Mouse (Mus musculus) erythroid progenitor cell, adult 5-6 weeks (primary cell): ENCODE data around the gene Lgsn. TPM values are rescaled to one million over a fixed set of nuclear protein-coding genes. Genes with fewer than 3 reads are reported as not detected.

Experiments used
- ATAC-seq: replicated peaks from 2 replicates; pipeline ENCODE4 v1.8.0; 2016; ENCODE audit warnings: moderate number of reproducible peaks, mild to moderate bottlenecking, moderate TSS enrichment, inconsistent platforms; ENCODE audit not compliant: poor library complexity, low FRiP score, severe bottlenecking
- total RNA-seq, 2 experiments: library from RNA; stranded (forward) in 1 of 2; stranded (reverse) in 1 of 2; fragments of 150-400 nt in 1 of 2; fragments of 186-747, 209-891 nt in 1 of 2; gene quantifications; 2 replicates each; pipeline versions ENCODE4 v1.2.3 to v1.2.4; 2015 to 2017; ENCODE audit warnings: low replicate concordance in 2 of 2

Lgsn gene
- total RNA-seq, 2 experiments from 2014 or later, result not detected

DNA sequence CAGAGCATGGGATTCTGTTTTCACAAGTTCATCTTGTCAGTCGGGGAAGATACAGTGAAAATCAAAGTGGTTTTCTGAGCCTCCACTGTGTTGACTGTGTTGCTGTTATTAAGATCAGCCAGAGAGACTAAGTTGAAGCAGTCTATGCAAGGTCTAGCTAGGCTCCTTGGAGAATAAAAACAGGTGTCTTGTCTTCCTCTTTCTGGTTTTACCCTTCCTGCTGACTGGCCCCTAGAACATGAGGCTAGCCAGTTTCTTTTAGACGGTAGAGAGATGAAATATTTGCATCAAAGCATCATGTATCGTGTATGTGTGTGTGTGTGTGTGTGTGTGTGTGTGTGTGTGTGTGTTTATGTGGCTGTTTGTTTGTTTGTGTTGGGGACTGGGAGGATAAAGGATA lies 29.6 kb downstream of the Lgsn start:
- ATAC-seq, result no peak

DNA sequence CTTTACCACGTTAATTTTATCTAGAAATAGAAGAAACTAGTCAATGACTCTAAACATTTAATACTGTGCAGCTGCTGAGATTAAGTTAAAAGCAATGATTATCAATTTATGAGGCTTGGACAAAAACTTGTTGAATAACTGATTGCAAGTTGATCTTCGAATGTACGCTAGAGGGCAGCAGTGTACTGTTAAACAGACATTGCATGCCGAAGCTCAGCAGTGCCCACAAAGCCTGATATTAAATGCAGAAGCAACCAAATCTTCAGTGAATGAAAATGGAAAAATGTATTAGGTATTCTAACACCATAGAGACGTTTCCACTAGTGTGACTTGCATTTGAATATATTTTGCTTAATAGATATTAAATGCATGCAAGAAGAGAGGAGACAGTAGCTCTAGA lies 33.9 kb downstream of the Lgsn start:
- ATAC-seq, result no peak

DNA sequence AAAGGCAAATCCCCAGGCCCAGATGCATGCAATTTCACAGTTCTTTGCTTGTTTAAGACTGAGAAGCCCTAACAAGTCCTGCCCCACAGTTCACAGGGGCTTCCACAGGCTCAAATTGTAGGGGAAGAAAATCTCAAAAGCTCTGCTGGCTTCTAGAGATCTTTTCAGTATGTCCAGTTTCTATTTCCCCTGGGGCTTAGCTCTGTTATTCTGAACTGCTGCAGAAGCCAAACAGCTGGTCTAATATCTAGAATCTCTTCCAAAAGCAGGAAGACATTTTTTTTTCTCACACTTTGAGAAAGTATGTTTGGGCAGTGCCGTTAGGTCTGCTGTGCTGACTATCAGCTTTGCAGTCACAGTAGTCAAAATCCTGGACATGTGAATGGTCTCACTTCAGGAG lies 38.6 kb downstream of the Lgsn start:
- ATAC-seq, result no peak

DNA sequence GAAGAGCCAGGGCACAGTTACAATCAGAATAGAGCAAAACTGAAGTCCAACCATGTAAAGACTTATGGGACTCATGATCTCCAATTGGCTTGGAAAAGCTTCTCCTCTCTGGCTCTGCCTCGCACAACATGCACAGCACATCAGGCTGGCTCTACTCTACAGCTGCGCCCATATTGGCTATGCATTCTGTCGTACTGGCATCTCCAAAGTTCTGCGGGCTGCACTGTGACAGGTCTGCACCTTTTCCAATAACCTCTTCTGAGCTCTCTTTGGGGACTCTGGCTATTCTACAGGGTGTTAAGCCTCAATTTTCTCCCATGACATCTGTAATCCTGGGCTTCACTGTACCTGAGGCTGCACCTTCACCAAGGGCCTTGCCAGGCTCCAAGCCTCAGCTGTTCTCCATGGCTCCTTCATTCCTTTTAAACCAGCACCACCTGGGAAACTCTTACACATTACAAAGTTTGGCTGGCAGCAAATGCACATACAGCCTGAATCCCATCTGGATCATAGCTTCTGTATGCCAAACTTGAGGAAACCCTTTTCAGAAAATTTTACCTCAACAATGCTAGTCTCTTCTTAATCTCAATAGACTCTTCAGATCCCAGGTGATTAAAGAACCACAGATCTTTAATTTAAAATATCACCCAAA lies 44.5 kb downstream of the Lgsn start:
- ATAC-seq, result no peak

DNA sequence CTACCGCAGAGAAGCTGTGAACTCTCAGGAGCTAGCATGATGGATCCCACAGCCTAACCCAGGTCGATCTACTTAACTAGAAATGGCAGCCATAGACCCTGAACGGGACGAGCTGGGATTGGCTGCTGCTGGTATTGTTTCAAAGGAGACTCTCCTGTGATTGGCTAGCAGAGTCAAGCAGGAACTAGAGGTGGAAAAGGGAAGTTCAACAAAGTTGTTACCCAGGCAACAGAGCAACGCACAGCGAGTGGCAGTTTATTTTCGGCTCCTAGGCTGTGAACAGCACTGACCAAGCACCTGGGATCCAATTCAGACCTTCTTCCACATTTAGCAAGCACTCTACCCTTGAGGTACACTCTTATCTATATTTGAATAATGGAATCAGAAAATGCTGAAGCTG lies 46.4 kb downstream of the Lgsn start, which contains the start of the genes 4931428L18Rik and Pih1d3:
TSS of gene 4931428L18Rik (minus strand) at position 121 of the 400 bp plus-strand sequence.
TSS of gene Pih1d3 (plus strand) at position 275 of the 400 bp plus-strand sequence.
- ATAC-seq, result no peak

DNA sequence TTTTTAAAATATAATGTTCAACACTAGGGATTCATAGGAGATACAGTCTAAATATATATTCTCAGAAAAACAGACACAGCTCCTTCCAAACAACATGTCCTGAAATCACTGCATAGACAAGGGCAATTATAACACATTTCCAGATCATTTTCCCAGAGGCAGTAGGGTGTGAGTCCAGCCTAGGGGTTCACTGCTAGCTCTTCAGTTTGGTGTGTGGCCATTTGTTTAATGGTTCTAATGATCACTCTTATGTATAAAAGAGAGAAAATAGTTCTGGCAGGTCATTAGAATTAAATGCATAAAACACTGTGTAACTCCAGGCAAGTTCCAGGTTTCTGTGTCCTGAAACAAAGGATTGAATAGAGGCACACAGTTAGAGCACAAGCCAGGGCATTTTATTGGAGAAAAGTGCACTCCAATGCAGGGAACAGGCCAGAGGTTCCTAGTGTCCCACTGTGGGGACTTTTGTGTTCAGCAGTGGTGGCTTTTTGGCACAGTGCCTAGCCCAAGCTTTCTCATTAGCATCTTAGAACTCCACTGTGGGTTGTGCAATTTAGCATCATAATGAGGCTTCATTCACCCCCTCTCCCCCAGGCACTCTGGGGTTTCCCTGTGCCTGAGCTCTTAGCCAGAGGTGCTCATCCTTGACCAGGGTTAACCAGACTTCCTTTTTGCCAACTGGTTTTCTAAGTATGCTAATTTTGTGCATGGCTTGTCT lies 57.3 kb downstream of the Lgsn start:
- ATAC-seq, result no peak

Other genes with a start within 250 kb of the Lgsn start
- not detected in 2 replicates for gene AC153137.1, start 198.4 kb upstream of the Lgsn start, total RNA-seq (2015; ENCODE audit: low replicate concordance)
- not detected in 2 replicates for gene AC153137.1, start 198.4 kb upstream of the Lgsn start, total RNA-seq (2017; ENCODE audit: low replicate concordance)
- not detected in 2 replicates for gene 4931428L18Rik, start 46.3 kb downstream of the Lgsn start, total RNA-seq (2015; ENCODE audit: low replicate concordance)
- gene 4931428L18Rik, start 46.3 kb downstream of the Lgsn start, total RNA-seq (2017; ENCODE audit: low replicate concordance), result not detected in 2 replicates
- not detected in 2 replicates for gene Pih1d3, start 46.4 kb downstream of the Lgsn start, total RNA-seq (2015; ENCODE audit: low replicate concordance)
- gene Pih1d3, start 46.4 kb downstream of the Lgsn start, total RNA-seq (2017; ENCODE audit: low replicate concordance), result not detected in 2 replicates